Mouse (Mus musculus): ENCODE data around the gene Hgd.

DNA sequence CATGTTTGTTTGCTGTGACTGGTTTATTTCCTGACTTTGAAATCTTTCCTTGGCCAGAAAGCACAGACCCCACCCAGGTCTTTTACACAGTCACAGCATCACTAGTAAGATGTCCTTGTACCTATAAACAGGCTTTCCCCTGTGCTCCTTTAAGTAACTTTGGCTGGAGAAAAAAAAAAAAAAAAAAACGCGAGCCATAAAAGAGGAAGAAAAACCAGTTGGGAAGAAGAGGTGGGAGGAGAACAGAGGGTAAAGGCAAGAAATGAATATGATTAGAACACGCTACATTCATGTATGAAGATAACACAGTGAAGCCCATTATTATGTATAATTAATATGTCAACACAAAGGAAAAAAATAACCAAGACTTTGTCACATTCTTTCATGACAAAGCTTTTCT lies 4.6 kb upstream of the Hgd start:
- TF ChIP-seq CTCF (IDR thresholded peaks at IDR 0.05) (no peak), EP300 (IDR thresholded peaks at IDR 0.05) (no peak)
